Mouse (Mus musculus) myocyte (in vitro differentiated cells): ENCODE results near the gene Itga5.

Experiments used
- CEBPB ChIP-seq: IDR thresholded peaks from 2 replicates; pipeline ENCODE4 v1.6.1; 2011; ENCODE audit warnings: mild to moderate bottlenecking, moderate library complexity; ENCODE audit not compliant: poor library complexity, insufficient read depth, severe bottlenecking
- E2F4 ChIP-seq: IDR thresholded peaks from one replicate; pipeline ENCODE4 v1.6.1; 2011; ENCODE audit warnings: mild to moderate bottlenecking, control low read depth, moderate library complexity; ENCODE audit not compliant: insufficient read depth
- MAX ChIP-seq: IDR thresholded peaks from one replicate; pipeline ENCODE4 v1.6.1; 2011; ENCODE audit warnings: low read depth, mild to moderate bottlenecking, control low read depth
- MYOD1 ChIP-seq, 3 experiments: IDR thresholded peaks; one replicate each; pipeline ENCODE4 v1.6.1; 2011; ENCODE audit warnings: control low read depth in 2 of 3, low read depth in 2 of 3, mild to moderate bottlenecking in 2 of 3, moderate library complexity in 1 of 3; ENCODE audit not compliant: insufficient read length in 2 of 3, control insufficient read depth in 1 of 3
- MYOG ChIP-seq, 3 experiments: IDR thresholded peaks; one replicate each; pipeline ENCODE4 v1.6.1; 2011; ENCODE audit warnings: control low read depth in 2 of 3, low read depth in 2 of 3, mild to moderate bottlenecking in 2 of 3; ENCODE audit not compliant: insufficient read length in 2 of 3, control insufficient read depth in 1 of 3, insufficient read depth in 1 of 3
- POLR2A ChIP-seq: IDR thresholded peaks from one replicate; pipeline ENCODE4 v1.6.1; 2011; ENCODE audit warnings: low read depth, mild to moderate bottlenecking, control low read depth, moderate library complexity; ENCODE audit not compliant: insufficient read length
- POLR2AphosphoS2 ChIP-seq: IDR thresholded peaks from one replicate; pipeline ENCODE4 v1.6.1; 2011; ENCODE audit warnings: low read depth, control low read depth; ENCODE audit not compliant: insufficient read length
- REST ChIP-seq: IDR thresholded peaks from one replicate; pipeline ENCODE4 v1.6.1; 2011; ENCODE audit warnings: mild to moderate bottlenecking, control low read depth, moderate library complexity; ENCODE audit not compliant: insufficient read depth, insufficient read length
- SRF ChIP-seq: IDR thresholded peaks from one replicate; pipeline ENCODE4 v1.6.1; 2011; ENCODE audit warnings: low read depth; ENCODE audit not compliant: control insufficient read depth, insufficient read length
- TCF12 ChIP-seq: IDR thresholded peaks from one replicate; pipeline ENCODE4 v1.6.1; 2011; ENCODE audit warnings: mild to moderate bottlenecking, control low read depth; ENCODE audit not compliant: poor library complexity, insufficient read depth, severe bottlenecking
- TCF3 ChIP-seq: IDR thresholded peaks from one replicate; pipeline ENCODE4 v1.6.1; 2011; ENCODE audit warnings: low read depth, control low read depth; ENCODE audit not compliant: insufficient read length
- USF1 ChIP-seq: IDR thresholded peaks from one replicate; pipeline ENCODE4 v1.6.1; 2011; ENCODE audit warnings: low read depth, mild to moderate bottlenecking, control low read depth, moderate library complexity

DNA sequence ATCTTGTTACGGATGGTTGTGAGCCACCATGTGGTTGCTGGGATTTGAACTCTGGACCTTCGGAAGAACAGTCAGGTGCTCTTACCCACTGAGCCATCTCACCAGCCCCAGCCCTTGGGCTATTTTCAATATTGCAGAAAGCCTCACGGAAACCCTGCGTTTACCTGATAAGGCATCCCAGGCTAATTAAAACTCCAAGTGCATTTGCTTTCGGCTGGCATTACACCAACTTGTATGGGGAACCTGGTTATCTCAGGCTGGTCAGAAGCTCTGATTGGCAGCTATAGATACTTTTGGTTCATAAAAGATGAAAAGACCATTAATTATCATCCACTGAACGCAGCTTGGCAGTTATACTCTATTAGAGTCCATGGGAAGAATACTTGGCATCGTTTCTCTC, 4.2 kb downstream of the Itga5 start:
- TF ChIP-seq USF1 (no peak), CEBPB (no peak), POLR2A (no peak), TCF3 (no peak), MYOD1 (IDR thresholded peaks at IDR 0.05; ENCODE audit: control insufficient read depth in 1 of 3, insufficient read length in 2 of 3, low read depth in 2 of 3) (no peak), TCF12 (no peak), MYOG (IDR thresholded peaks at IDR 0.05; ENCODE audit: control insufficient read depth in 1 of 3, insufficient read depth in 1 of 3, insufficient read length in 2 of 3, low read depth in 2 of 3) (no peak), E2F4 (no peak), REST (no peak), POLR2AphosphoS2 (no peak), SRF (no peak), MAX (no peak)
